Comparison of ENCODE assay signal across 22 mouse cellular contexts in the genomic region with DNA sequence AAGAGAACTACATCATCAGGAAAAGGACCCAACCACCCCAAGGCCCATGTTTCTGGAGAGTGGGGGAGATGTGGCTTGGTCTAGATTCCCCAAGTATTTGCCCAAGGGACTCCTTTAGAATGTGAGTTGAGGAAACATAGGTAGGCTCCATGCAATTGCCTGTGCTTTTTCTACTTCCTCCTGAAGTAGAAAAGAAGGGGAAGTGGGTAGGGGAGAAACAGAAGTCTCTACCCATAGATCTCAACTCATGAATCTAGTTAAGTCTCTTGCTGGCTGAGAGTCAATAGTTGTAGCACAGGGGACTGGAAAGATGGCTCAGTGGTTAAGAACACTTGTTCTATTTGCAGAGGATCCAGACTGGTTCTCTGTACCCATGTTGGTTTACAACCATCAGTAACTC.
DNase-seq lines count a peak whose midpoint lies in the region; ATAC-seq and TF ChIP-seq lines count a peak whose summit lies in the region.
"Had no signal": no experiment of that assay in that cellular context is flagged by ENCODE, and none has a peak within 500 bp of the region (broad histone marks: within the 10 kb centered on the region; RNA-seq: fewer than 3 reads in every experiment).

No protein-coding gene starts in this region.

- peak overlapping the region; percentile 90 for H3K27ac ChIP-seq in layer of hippocampus, adult 2 months
- H3K27ac ChIP-seq: heart, adult 2 months; heart, embryonic 10.5 days; heart, embryonic 13.5 days; hindbrain, embryonic 12.5 days; hindbrain, embryonic 15.5 days had no signal

- TF ChIP-seq CTCF in layer of hippocampus, adult 2 months (conservative IDR thresholded peaks at IDR 0.05): no peak

- no peak for DNase-seq in layer of hippocampus, adult 2 months (ENCODE audit: low spot score in 2 of 2)
- DNase-seq in layer of hippocampus, adult 11-12 months (ENCODE audit: low spot score): no peak
- no peak for DNase-seq in embryo, embryonic 9.5 days (ENCODE audit: extremely low spot score)
- DNase-seq in right cerebral cortex, postnatal 36 days (ENCODE audit: low spot score in 2 of 2): no peak
- DNase-seq: adrenal gland, postnatal 10 days; adrenal gland, postnatal 36 days; cerebellum, adult 2 months; cerebellum, adult 9-11 months; cerebellum, postnatal 25 days; embryo, embryonic 11 days; gastrocnemius, postnatal 25 days; heart, adult 2 months; heart, postnatal 14 days; heart, postnatal 4 days had no signal

- peak; percentile 90 for ATAC-seq in megakaryocyte, adult 5-6 weeks (ENCODE audit: poor library complexity, severe bottlenecking)
- ATAC-seq in neutrophil, adult 5-6 weeks (ENCODE audit: extremely low read depth, insufficient number of reproducible peaks, low FRiP score, poor library complexity, severe bottlenecking): peak; percentile 47; the same call in 1 of the 2 replicates
- ATAC-seq: forebrain, embryonic 14.5 days; Patski had no signal

- no peak overlapping the region for H3K4me3 ChIP-seq in layer of hippocampus, adult 2 months
- H3K4me3 ChIP-seq: heart, adult 2 months; heart, embryonic 10.5 days; heart, embryonic 13.5 days; hindbrain, embryonic 12.5 days; hindbrain, embryonic 15.5 days had no signal
